Mouse (Mus musculus) stomach, postnatal 0 days (tissue): Measurements from ENCODE around the gene Gabpb1. TPM values are rescaled to one million over a fixed set of nuclear protein-coding genes. Genes with fewer than 3 reads are reported as not detected.

Source experiments
- ATAC-seq: fragments of 200-750 bp; cut with Nextera tagmentation; 2 replicates; pipeline ENCODE4 v1.8.0; 2017; ENCODE audit not compliant: low FRiP score, low TSS enrichment
- DNase-seq: peaks from one replicate; pipeline ENCODE4 v3.0.0-alpha.2; 2016; ENCODE audit warnings: low spot score
- H3K27ac ChIP-seq: fragments of 300-500 bp; sonication (generic); replicated peaks from 2 replicates; pipeline ENCODE4 v1.5.1; 2014; ENCODE audit warnings: mild to moderate bottlenecking, control low read depth
- H3K27me3 ChIP-seq: fragments of 300-500 bp; sonication (generic); 2 replicates; pipeline ENCODE4 v1.6.1; 2014; ENCODE audit warnings: low read length; ENCODE audit not compliant: control insufficient read depth, insufficient read depth
- H3K36me3 ChIP-seq: fragments of 300-500 bp; sonication (generic); 2 replicates; pipeline ENCODE4 v1.6.1; 2014; ENCODE audit warnings: low read length, mixed read lengths; ENCODE audit not compliant: control insufficient read depth, insufficient read depth
- H3K4me1 ChIP-seq: fragments of 300-500 bp; sonication (generic); replicated peaks from 2 replicates; pipeline ENCODE4 v1.6.1; 2014; ENCODE audit warnings: antibody characterized with exemption; ENCODE audit not compliant: control insufficient read depth, insufficient read depth
- H3K4me2 ChIP-seq: fragments of 300-500 bp; sonication (generic); replicated peaks from 2 replicates; pipeline ENCODE4 v1.6.1; 2014; ENCODE audit warnings: low read depth, mild to moderate bottlenecking, control low read depth, moderate library complexity
- H3K4me3 ChIP-seq: fragments of 300-500 bp; sonication (generic); 2 replicates; pipeline ENCODE4 v1.5.1; 2014; ENCODE audit warnings: low read depth, low read length, control low read depth
- H3K9ac ChIP-seq: fragments of 300-500 bp; sonication (generic); 2 replicates; pipeline ENCODE4 v1.6.1; 2014; ENCODE audit warnings: mild to moderate bottlenecking, low read length, control low read depth, mixed read lengths
- H3K9me3 ChIP-seq: fragments of 300-500 bp; sonication (generic); 2 replicates; pipeline ENCODE4 v1.6.1; 2016; ENCODE audit warnings: low read length; ENCODE audit not compliant: control insufficient read depth
- CTCF ChIP-seq: IDR thresholded peaks from 2 replicates; pipeline ENCODE4 v1.5.1; 2016; ENCODE audit warnings: antibody characterized with exemption, low read depth, mild to moderate bottlenecking, moderate library complexity
- EP300 ChIP-seq: optimal IDR thresholded peaks from 2 replicates; pipeline ENCODE3; 2016; ENCODE audit warnings: antibody characterized with exemption
- WGBS: fragments of 180-500 bp; shearing (Covaris S2); extraction: QIAGEN DNeasy Blood & Tissue Kit; methylation state at CpG from one replicate; pipeline ENCODE4 v1.1.7; 2014; 5-methylcytosine and 5-hydroxymethylcytosine counted together
- polyA plus RNA-seq: library from polyadenylated mRNA; unstranded; fragments of >200 nt; fragmentation: Nextera tagmentation; extraction: Ambion mirVana; gene quantifications from 2 replicates; pipeline ENCODE4 v1.2.1, GENCODE M21; 2015

Gabpb1 gene
- polyA plus RNA-seq, 1 experiment from 2014 or later = 17.1 TPM

GRCm38 (mm10) chr2:126695285-126695684, 19.1 kb upstream of the Gabpb1 start:
- Histone ChIP-seq H3K27me3 (no peaks in the 10 kb centered on the region), H3K36me3 (no peaks in the 10 kb centered on the region), H3K9me3 (no peaks in the 10 kb centered on the region), H3K9ac (no peak overlapping the region), H3K4me2 (no peak overlapping the region), H3K4me3 (no peak overlapping the region), H3K4me1 (no peaks in the 10 kb centered on the region), H3K27ac (no peak overlapping the region)
- 75% methylated on average over 6 of the region's 6 CpGs for WGBS
- DNase-seq = no peak
- TF ChIP-seq EP300 = no peak
- no peak for TF ChIP-seq CTCF
- ATAC-seq = no peak

GRCm38 (mm10) chr2:126691290-126691689, 15.2 kb upstream of the Gabpb1 start:
- Histone ChIP-seq H3K4me2 (no peak overlapping the region), H3K27ac (no peak overlapping the region), H3K9ac (no peak overlapping the region), H3K27me3 (no peaks in the 10 kb centered on the region), H3K4me1 (no peaks in the 10 kb centered on the region), H3K9me3 (no peaks in the 10 kb centered on the region), H3K36me3 (no peaks in the 10 kb centered on the region), H3K4me3 (no peak overlapping the region)
- ATAC-seq (no peak), DNase-seq (no peak)
- 82% methylated on average over 3 of the region's 3 CpGs for WGBS
- TF ChIP-seq EP300 = no peak
- no peak for TF ChIP-seq CTCF

GRCm38 (mm10) chr2:126682937-126683336, 6.8 kb upstream of the Gabpb1 start:
- no peak for DNase-seq

GRCm38 (mm10) chr2:126682333-126682732, 6.2 kb upstream of the Gabpb1 start:
- no peak for ATAC-seq
- 0 out of 2 replicates have a peak overlapping the region, but pooled peaks have one; percentile 8 for H3K27ac ChIP-seq

More at GRCm38 (mm10) chr2:126682937-126683336, 6.8 kb upstream of the Gabpb1 start:
- H3K4me1 ChIP-seq = no peaks in the 10 kb centered on the region
- H3K4me3 ChIP-seq = no peak overlapping the region
- H3K27me3 ChIP-seq = no peaks in the 10 kb centered on the region
- no peaks in the 10 kb centered on the region for H3K36me3 ChIP-seq
- 78% methylated on average over 1 of the region's 1 CpGs for WGBS
- no peak overlapping the region for H3K9ac ChIP-seq
- no peaks in the 10 kb centered on the region for H3K9me3 ChIP-seq
- no peak overlapping the region for H3K4me2 ChIP-seq
- ATAC-seq = no peak
- no peak overlapping the region for H3K27ac ChIP-seq
- TF ChIP-seq EP300 (no peak), CTCF (no peak)

GRCm38 (mm10) chr2:126677366-126677765, 1.2 kb upstream of the Gabpb1 start:
- Histone ChIP-seq H3K9ac (no peak overlapping the region), H3K36me3 (no peaks in the 10 kb centered on the region), H3K4me1 (no peaks in the 10 kb centered on the region; the same call in 1 of the 2 replicates), H3K4me2 (no peak overlapping the region), H3K9me3 (no peaks in the 10 kb centered on the region), H3K4me3 (no peak overlapping the region), H3K27ac (no peak overlapping the region), H3K27me3 (no peaks in the 10 kb centered on the region)
- ATAC-seq (no peak), DNase-seq (no peak)
- WGBS = 85% methylated on average over 1 of the region's 1 CpGs
- TF ChIP-seq CTCF = no peak
- TF ChIP-seq EP300 = no peak

More at GRCm38 (mm10) chr2:126682333-126682732, 6.2 kb upstream of the Gabpb1 start:
- WGBS = 50% methylated on average over 2 of the region's 2 CpGs
- DNase-seq = no peak
- H3K36me3 ChIP-seq = no peaks in the 10 kb centered on the region
- H3K4me3 ChIP-seq = no peak overlapping the region
- H3K4me1 ChIP-seq = no peaks in the 10 kb centered on the region
- H3K4me2 ChIP-seq = no peak overlapping the region
- H3K27me3 ChIP-seq = no peaks in the 10 kb centered on the region
- no peaks in the 10 kb centered on the region for H3K9me3 ChIP-seq
- no peak for TF ChIP-seq CTCF
- no peak for TF ChIP-seq EP300
- H3K9ac ChIP-seq = no peak overlapping the region

- Histone ChIP-seq H3K27ac (peak overlapping the region; percentile 100), H3K9ac (peak overlapping the region; percentile 100), H3K9me3 (no peaks in the 10 kb centered on the region), H3K36me3 (no peaks in the 10 kb centered on the region), H3K4me1 (no peaks in the 10 kb centered on the region; the same call in 1 of the 2 replicates), H3K27me3 (no peaks in the 10 kb centered on the region), H3K4me3 (peak overlapping the region; percentile 98), H3K4me2 (peak overlapping the region; percentile 71)
- under 1% methylated on average over 85 of the region's 99 CpGs for WGBS
- TF ChIP-seq CTCF (no peak), EP300 (peak; percentile 46)
- peak; percentile 88 for DNase-seq
- peak; percentile 90 for ATAC-seq
Measured at GRCm38 (mm10) chr2:126675169-126676121, 692 bp downstream of the Gabpb1 start.
